Mouse (Mus musculus) frontal cortex, postnatal 14 days (tissue): ENCODE measurements at regions not wholly inside any gene's neighbourhood (a gene's known extent, or its start where the extent isn't known, plus 50 kb on each side); places are given as distances from the start of the nearest gene placed in this dataset.
"Not testable (repeated sequence)": the region's sequence is repeated elsewhere in the genome, so short reads cannot be mapped to it uniquely, and the experiment has no call there.

Experiments used
- DNase-seq, 2 experiments: peaks; one replicate each; pipeline ENCODE4 v3.0.0; 2022; ENCODE audit warnings: low spot score in 2 of 2

DNA sequence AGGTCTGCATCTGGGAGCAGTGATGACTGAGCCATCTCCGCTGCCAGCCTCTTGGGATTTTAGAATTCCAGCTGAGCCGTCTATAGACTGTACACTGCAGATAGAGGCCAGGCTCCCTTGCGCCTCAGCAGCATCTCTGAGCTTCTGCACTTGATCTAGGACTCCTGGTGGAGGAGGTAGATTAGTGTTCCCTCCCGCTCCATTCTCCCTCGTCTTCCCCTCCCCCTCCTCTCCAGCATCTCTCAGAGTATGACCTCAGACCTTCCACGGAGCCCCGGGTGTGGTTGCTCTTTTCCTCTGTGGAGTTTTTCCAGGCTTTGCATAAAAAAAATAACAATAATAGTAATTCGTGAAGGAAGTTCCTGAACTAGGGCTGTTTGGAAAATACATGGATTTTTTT is 241.8 kb downstream of the Gadd45g start:
- no peak for DNase-seq

DNA sequence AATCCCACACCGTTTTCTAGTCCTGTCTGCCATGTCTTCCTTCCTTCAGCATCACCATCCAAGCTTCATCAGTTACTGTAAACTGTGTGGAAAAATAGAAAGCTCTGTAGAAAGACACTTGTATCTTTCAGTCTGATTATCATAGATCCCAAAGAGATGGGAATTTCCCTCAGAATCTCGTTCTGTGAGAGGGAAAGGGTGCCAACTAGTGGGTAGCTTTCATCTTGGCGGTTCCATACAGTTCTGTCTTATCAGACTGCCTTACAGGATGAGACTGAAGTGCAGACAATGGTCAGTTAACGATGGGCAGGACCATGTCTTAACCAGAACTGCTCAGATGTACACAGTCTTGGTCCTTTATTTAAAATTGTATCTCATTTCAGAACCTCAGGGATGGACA is 243.9 kb downstream of the Gadd45g start:
- DNase-seq = no peak

DNA sequence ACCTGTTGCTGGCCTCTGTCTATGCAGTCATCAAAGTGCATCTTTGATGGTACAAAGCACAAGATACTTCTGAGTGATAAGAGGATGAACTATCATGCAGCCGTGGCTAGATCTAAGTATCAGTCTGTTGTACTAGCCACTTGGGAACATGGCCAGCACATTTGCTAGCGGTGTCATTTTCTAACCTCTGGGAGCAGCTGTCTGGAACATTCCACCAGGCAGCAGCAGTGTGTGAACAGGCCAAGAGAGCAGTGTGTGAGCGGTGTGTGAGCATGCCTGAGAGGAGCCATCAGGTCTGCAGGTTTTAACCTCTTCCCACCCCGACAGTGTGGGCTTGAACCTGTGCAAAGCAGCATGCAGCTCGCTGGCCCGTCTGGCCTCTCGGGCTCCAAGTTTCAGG is 248.3 kb downstream of the Gadd45g start:
- no peak for DNase-seq

DNA sequence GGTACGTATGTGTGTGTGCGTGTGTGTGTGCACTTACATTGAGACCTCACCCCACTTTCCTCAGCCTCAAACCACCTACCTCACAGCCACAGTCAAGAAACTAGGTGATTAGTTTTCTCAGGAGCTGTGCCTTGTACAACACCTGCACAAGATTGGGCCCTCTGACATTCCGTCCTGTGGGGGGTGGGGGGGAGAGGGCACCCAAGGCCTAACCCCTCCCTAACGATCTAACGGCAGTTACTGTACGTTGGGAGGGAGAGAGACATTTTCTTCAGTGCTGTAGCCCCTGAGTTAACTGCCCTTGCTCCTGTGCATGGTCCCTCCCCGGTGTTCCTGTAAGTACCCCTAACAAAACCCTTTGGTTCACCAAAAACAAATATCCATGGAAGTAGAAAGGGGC is 250.0 kb downstream of the Gadd45g start:
- DNase-seq = no peak

DNA sequence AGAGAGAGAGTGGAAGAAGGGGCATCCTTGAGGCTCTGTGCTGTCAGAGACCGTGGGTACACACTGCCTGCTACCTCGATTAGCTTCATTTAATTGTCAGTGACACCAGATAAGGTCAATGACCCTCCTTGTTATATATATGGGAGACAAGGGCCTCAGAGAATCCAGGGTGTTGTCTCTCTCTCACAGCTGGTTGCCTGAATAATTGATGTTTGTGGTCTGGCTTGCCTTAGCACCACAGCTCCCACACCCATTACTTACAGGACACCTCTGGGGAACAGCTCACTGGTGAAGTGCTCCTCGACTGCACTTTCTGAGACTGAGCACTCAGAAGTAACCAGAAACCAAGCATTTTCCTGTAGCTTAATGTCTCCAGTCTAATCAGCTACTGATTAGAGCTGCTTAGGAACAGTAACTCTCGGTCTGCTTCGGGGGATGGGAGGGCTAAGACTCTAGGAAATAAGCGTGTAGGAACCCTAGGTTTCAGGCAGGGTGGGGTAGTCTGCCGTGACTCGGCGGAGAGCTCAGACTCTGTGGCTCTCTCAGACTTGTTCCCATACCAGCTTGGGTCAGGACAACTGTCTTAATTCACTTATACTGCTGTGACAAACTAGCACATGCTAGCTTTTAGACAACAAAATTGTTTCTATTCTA is 259.6 kb downstream of the Gadd45g start:
- DNase-seq = no peak

DNA sequence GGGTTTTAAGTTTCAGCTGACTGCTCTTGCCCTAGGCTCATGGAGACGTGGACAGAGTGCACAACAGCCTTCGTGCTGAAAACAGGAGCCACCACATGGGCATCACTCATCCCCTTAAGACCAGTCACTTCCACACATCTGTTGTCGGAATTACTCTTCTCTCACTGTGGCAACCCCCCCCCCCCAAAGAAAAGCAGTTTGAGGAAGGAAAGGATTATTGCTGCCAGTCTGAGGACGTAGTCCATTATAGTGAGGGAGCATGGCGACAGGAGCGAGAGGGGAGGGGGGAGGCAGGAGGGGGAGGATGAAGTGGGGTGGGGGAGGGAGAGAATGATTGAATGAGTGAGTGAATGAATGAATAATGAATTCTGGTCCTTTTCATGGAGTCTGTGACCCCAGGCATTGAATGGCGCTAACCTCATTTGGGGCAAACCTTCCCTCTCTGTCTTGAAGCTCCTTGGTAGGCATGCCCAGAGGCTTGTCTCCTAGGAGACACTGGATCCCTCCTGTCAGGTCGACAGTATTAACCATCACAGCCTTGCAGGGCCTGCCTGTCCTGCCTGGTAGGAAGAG is 262.0 kb downstream of the Gadd45g start:
- no peak for DNase-seq

DNA sequence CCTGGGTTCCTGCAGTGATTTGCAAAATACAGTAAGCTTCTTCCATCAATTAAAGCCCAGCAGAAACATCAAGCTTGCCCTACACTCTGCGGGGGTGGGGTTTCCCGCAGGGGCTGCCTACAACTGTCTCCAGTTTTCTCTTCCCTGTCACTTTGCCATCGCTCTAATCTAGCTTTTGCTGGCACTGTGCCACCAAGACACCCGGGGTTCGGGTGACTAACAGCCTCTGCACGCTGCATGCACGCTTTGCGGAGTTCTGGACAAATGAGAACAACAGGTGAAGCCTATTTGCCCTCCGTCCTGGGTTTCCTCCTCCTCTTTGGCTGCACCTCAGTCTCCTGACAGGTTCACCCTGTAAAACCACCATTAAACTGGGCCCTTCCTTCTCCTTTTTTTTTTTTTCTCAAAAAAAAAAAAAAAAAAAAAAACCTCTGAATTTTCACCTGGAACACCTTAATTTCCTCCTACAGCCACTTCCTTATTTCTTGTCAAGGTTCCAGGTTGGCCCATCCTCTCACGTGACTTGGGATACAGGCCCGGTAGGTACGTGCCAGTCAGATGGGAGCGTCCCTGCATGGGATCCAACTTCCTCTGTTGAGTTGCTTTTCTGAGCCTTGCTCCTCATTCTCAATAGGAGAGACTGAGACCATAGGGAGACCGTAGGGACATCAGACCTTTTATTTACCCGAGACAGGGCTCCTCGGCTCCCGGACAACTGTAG is 262.7 kb downstream of the Gadd45g start:
- no peak for DNase-seq

DNA sequence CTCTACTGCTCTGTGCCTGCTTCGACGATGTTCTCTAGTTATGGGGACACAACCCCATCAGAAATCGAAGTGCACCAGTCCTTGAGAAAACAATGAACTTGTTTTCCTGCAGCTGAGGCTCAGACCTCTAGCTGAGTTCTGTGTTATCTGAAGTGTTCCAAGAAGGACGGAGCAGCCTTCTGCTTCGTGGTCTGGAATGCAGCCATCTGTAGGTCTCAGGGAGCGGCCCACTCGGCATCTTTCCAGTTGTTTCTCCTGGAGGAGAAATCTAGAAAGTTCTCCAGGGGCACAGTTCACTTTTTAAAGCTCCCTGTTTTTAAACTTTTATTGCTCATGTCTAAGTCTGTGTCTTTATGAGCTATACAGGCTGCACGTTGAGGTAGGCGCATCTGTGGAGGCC is 264.3 kb downstream of the Gadd45g start:
- no peak for DNase-seq

DNA sequence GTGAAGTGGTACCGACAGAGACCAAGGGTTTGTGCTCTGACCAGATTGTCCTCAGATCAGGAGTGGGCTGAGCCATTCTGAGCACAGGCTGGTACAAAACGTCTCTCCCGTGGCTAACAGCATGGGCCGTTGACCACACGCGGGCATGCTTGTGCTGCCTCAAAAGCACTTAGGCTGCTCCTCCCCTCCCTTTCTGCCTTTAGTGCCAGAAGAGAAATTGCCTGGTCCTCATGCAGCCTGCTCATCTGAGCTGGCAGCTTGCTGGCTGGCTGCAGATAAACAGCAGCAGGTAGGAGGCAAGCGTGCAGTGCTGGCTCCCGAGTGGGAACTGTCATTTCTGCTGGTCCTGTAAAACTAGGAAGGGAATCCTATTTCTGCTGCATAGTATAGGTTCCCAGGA is 267.1 kb downstream of the Gadd45g start:
- no peak for DNase-seq

DNA sequence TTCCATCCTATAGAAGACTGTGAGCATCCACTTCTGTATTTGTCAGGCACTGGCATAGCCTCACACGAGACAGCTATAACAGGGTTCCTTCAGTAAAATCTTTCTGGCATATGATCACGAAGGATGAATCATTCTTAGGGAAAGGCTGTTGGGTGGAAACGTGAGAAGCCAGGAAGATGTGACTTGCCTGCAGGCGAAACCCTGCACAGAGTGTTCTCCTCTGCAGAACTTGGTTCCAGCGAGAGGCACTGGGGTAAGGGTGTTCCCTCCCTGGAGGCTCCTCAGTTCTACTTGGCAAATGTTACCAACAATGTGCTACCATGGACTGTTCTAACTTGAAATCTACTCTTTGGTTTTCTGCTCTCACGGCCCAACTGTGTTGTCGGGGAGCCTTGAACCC is 268.0 kb downstream of the Gadd45g start:
- DNase-seq = no peak

DNA sequence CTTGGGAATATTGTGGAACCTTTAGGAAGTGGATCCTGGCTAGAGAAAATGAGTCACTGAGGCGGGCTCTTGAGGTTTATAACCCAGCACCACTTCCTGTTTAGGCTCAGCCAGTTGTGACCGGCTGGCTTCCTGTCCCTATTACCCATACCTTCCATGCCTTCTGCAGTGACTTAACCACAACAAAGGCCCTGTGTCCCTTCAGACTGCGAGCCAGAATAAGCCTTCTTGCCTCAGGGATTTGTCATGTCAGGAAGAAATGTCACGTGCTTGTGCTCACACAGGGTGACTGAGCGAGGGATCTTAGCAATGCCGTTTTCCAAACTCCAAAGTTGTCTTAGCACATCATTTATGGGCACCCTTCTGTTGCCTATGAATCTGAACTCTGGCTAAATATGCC is 268.5 kb downstream of the Gadd45g start:
- no peak for DNase-seq

DNA sequence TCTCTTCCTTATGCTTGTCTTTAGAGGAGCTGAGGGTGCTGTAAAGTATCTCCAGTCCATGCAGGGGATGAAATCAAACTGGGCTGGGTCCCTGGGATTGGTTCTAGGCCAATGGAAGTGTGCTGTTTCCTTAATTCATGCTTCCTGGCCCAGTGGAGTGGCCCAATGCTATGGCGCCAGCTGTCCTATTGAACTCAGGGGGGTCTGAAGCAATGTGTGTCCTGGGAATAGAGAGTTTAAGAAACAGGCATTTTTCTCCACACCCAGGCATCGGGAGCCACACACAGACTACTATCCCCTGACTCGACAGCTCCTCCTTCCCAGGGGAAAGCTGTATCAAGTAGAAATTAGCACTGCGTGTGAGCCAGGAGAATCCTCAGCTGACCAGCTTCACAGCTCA is 269.8 kb downstream of the Gadd45g start:
- DNase-seq = no peak

DNA sequence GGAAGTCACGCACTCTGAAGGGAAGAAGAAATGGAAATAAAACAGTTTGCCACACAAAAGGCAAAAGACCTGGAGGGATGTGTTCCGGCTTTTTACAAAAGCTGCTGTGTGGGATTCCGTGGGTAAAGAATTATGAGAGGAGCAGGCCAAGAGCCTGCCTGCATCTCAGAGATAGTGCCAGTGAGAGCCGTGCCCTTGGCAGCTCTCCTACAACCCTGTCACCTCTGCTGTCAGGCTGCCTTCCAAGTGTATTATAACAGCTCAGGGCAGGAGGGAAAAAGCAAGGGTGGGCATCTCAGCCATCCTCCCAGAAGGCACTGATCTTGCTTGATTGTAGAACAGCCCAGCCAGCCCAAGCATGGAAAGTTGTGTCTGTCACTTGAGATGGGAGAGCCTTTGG is 270.3 kb downstream of the Gadd45g start:
- no peak for DNase-seq

DNA sequence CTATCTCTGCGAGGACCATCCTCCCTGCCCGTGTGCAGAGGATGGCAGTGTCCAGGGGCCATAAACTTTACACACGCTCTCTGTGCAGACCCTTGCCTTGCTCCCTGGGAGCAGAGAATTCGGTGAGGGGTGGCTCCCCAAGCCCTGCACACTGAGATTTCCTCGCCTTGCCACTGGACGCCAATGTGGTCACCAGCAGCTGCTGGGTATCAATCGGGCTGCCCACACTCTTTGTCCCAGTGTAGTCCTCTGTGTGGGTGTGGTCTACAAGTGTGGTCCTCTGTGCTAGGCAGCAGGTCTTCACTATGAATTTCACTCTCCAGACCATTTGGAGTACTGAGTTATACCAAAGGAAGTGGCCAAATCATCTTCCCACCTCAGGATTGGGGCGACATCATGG is 274.3 kb downstream of the Gadd45g start:
- DNase-seq = no peak

DNA sequence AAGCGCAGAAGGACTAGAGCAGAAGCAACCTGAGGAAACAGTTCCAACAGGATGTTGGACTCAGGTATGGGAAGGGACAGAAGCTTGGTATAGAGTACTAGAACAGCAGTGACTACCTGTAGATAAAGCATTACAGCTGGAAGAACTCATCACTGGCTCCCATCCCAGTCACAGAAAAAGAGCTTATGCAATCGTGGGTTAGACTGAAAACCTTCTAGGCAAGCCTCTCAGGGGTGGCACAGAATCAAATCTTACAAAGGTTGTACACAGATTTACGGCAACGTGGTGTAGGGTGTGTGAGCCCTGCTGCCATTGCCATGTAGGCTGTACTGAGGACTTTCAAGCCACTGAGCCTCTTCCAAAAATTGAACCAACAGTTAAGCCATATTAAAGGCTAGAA is 278.6 kb downstream of the Gadd45g start:
- no peak for DNase-seq

DNA sequence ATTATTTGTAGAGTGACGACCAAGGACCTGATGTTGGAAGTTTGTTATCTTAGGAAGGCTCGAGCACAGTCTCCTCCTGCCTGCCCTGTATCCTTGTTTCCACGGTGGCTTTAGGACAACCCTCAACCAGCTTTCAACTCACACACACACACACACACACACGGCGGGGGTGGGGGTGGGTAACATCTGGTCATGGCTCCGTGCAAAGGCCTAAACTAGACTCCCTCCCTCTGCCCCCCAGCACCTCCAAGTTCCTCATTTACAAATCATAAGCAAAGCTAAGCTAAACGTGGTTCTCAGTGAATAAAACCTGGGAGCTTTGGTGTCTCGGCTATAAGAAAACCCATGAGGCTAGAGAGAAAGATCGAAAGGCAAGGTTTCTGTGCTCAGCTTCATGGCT is 281.3 kb downstream of the Gadd45g start:
- DNase-seq = no peak

DNA sequence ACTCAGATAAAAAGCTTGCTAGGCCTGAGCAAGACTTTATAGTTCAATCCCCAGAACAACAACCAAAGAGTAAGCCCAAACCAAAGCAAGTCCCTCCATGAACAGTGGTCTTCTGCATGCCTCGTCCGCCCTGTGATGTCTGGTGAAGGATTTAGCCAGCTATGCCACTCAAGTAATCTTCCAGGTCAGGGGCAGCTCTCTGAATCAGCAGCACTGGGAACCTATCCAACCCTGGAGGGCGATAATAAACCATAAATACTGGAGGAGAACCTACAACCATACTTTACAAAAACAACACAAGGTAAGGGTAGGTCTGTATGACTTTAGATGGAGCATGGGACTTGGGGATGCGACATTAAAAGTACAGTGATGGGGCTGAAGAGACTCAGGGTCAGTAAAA is 283.0 kb downstream of the Gadd45g start:
- DNase-seq = no peak

DNA sequence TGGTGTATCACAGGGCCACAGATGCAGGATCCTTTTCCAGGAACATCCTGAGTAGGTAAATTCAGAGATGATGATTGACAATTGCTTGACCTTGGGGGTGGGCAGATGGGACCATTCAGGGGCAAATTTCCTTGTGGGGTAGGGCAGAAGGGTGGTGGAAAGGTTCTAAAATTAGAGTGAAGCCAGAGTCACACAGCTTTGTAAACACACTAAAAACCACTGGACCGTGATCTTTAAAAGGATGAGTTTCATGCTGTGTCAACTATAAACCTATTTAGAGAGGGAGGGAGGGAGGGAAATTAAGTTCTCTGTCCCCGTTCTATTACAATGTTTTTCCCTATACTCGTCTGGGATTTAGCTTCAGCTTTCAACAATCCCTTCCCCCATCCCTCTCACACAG is 286.7 kb downstream of the Gadd45g start:
- no peak for DNase-seq

DNA sequence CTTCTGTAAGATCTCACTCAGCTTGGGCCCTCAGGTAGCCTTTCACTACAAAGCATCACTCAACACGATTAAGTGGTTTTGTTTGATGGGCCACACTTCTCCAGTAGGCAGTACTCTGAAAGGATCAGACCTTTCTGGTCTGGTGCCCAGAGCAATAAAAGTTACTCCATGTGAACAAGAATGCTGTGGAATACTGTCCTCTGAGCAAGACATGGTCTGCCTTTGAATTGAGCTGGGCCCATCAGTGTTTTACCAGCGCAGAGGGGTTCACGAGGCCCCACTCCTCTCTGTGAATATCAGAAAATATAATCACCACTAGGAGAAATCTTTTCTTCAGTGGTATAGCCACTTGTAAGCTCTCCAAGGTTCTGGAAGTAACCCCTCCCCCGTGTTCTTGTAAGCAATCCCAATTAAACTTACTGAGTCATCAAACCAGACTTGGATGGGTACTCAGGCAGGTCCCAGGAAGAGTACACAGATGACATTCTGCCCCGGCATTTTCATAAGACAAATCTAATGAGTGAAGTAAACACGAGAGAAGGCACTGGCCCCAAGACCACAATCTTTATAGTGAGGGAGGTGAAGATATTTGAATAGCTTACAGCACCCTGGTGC is 292.0 kb downstream of the Gadd45g start:
- DNase-seq = no peak

DNA sequence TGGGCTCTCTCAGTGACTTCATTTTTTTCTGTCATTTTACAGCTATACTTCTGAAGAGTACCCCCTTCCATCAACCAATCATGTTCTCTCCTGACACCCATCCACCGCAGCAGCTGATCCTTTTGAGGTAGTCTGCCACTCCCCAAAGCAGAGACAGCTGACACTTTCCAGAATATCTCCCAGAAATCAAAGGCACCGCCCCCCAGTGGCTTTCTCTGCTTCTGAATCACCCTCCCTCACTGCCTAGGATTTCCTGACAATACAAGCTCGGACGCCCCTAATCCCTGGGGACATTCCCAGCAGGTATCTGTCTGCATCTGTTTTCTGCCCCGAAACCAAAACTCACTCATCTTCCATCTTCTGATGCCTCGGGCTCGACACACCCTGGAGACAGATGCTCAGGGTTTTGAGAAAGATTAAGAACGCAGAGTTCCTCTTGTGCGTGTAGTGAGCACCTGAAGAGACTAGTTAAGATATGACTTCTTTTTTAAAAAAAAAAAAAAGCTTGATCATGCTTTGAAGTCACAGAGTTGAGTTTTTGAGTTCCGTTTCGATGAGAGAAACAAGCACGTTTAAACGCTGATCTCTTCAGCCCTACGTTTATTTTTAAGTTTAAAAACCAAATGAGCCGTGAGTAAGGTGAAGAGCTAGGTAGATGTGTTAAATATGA is 292.8 kb downstream of the Gadd45g start:
- no peak for DNase-seq

DNA sequence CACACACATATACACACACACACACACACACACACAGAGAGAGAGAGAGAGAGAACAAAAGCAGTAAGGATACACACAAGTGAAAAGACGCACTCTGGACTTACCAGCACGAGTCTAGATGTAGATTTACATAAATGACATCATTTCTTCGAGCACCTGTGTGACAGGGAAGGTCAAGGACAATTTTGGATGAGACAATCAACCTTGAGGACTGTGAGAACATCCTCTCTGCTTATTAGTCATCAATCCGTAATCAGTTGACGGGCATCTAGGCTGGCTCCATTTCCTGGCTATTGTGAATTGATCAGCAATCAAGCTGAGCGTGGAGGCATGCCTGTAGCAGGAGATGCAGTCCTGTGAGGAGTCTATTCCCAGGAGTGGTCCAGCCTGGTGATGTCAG is 293.7 kb downstream of the Gadd45g start:
- no peak for DNase-seq

DNA sequence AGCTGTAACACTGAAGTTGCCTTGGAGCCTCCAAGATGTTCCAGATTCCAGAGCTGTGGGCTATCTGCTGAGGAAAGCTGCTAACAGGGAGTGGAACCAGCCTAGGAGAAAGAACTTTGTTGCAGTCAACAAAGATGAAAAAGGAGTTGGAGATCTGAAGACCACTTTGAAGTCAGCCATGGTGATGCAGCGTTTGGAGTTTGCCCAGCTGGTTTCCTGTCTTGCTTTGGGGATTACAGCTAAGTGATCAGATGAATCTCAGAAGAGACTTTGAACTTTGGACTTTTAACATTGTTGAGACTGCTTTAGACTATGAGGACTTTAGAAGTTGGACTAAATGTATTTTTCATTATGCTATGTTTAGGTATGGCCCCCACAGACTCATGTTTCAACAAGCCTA is 297.6 kb downstream of the Gadd45g start:
- not testable (repeated sequence) for DNase-seq

DNA sequence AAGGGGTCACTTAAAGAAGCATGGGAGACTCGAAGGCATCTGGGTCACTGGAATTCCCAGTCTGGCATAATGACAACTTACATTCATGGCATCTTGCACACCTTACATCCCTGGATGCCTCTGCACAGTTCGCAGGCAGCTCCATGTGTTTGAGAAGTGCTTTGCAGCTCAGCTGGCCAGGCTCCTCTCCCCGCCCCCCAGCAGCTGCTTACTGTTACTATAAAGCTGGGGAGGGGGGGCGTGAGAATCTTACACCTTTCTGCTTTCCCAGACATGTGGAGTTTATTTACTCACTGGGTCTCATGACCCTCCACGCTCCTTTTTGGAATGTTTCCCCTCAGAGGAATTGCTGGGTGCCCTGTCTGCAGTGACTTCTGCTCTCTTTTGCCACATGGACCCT is 299.4 kb downstream of the Gadd45g start:
- no peak for DNase-seq
